Mouse (Mus musculus) embryonic stem cell, embryonic (primary cell): ENCODE measurements around the gene Tank.

Experiments used
- CTCF ChIA-PET, 4 experiments: fragments of 300-600 bp in 2 of 4; fragments of 350-600 bp in 2 of 4; sonication (Branson Sonifier 250); formaldehyde crosslinking; loops; one replicate each; lab custom pipeline; 2022; ENCODE audit warnings: inconsistent platforms in 2 of 4; lab: Charles Lee
- POLR2A ChIA-PET, 4 experiments: fragments of 300-600 bp in 2 of 4; fragments of 350-600 bp in 2 of 4; sonication (Branson Sonifier 250); formaldehyde crosslinking; loops; one replicate each; lab custom pipeline; 2022; ENCODE audit warnings: antibody characterized with exemption in 4 of 4, inconsistent platforms in 1 of 4; lab: Charles Lee

Gene Tank

GRCm38 (mm10) chr2:61576928-61577695, 1.3 kb upstream of the Tank start:
- POLR2A ChIA-PET: interaction anchor here in 2 of 4 experiments (0.6 to 2.3 kb wide), 2 partner anchors 16 to 80 kb away, joined by 3 to 8 read pairs; no protein-coding TSS in a partner anchor
- CTCF ChIA-PET: interaction anchor here in 1 of 4 experiments (1.1 kb wide), 1 partner anchor 752 kb away, joined by 3 read pairs; no protein-coding TSS in a partner anchor

- ChIA-PET POLR2A (interaction anchor here (0.7 to 2.5 kb wide), 4 partner anchors 15 to 624 kb away, joined by 4 to 14 read pairs (median 7); no protein-coding TSS in a partner anchor), CTCF (interaction anchor here in 1 of 4 experiments (1.1 kb wide), 1 partner anchor 753 kb away, joined by 3 read pairs; no protein-coding TSS in a partner anchor)
Measured at GRCm38 (mm10) chr2:61577696-61578062, 706 bp upstream of the Tank start.

DNA sequence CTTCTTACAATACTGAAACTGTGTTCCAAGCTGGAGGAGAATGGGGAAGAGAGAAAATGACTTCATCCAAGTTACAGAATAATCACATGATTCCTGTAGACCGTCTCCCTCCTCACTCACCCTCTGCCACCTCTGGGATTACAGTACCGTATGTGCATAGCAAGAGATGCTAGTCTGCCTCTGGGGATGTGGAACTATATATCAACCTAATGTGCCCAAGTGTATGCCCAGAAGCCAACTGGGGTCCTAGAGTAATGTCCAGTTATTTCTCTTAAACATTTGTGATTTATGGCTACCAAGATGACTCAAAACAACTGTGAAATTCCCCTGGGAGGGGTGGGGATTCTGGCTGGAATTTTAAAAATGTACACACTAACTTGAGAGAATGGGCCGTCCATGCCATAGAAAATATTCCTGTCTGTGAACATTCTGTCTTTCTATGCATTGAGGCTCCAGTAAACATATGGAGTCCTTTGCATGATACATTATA, 1.2 kb downstream of the Tank start:
- ChIA-PET CTCF (no interaction called here), POLR2A (interaction anchor here in 2 of 4 experiments (2.3 to 2.5 kb wide), 2 partner anchors 13 to 14 kb away, joined by 8 to 14 read pairs; no protein-coding TSS in a partner anchor)

GRCm38 (mm10) chr2:61580091-61580490, 1.7 kb downstream of the Tank start:
- ChIA-PET CTCF (no interaction called here), POLR2A (interaction anchor here in 1 of 4 experiments (2.5 kb wide), 1 partner anchor 13 kb away, joined by 14 read pairs; no protein-coding TSS in a partner anchor)

- CTCF ChIA-PET: no interaction called here
- POLR2A ChIA-PET: interaction anchor here in 1 of 4 experiments (0.6 kb wide), 1 partner anchor 466 kb away, joined by 3 read pairs; no protein-coding TSS in a partner anchor
Measured at GRCm38 (mm10) chr2:61580555-61581080, 2.2 kb downstream of the Tank start.

DNA sequence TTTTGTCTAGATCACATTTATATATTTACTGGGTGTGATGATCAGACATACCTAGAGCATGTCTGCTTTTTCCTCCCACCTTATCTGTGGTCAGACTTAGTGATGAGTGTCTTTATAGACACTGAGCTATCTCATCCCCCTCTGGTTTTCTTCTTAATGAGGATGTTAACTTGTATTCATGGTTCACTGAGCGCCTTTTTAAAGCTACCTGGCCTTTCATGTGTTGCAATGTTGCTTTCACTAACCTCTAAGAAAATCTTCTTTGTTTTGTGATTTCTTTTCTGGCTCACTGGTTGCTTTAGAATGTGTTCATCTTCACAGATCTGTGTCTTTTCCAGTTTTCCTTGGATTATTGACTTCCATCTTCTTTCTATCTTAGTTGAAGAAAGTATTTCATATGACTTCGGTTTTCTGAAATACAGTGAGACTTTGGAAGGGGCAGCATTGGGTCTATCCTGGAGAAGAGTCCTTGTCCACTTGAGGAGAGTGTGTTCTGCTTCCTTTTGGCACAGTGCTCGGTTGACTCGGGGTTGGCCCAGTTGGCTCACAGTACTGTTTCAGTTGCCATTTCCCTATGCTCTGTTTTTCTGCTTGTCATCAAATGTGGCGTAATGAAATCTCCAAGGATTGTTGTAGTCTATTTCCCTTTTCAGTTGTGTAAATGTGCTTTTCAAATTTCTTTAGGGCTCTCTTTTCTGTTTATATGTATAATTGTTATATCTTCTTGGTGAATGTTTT, 4.4 kb downstream of the Tank start:
- POLR2A ChIA-PET: interaction anchor here in 2 of 4 experiments (1.0 to 2.5 kb wide), 2 partner anchors 10 kb away, joined by 3 to 8 read pairs; no protein-coding TSS in a partner anchor
- CTCF ChIA-PET: no interaction called here

GRCm38 (mm10) chr2:61585447-61585846, 7.1 kb downstream of the Tank start:
- ChIA-PET POLR2A (no interaction called here), CTCF (no interaction called here)

GRCm38 (mm10) chr2:61586166-61586565, 7.8 kb downstream of the Tank start:
- ChIA-PET CTCF (no interaction called here), POLR2A (no interaction called here)

GRCm38 (mm10) chr2:61590751-61591150, 12.4 kb downstream of the Tank start:
- ChIA-PET POLR2A (no interaction called here), CTCF (no interaction called here)

GRCm38 (mm10) chr2:61592095-61592494, 13.7 kb downstream of the Tank start:
- ChIA-PET POLR2A (interaction anchor here in 2 of 4 experiments (1.0 to 2.0 kb wide), 6 partner anchors 10 to 120 kb away, joined by 3 to 8 read pairs (median 6); partner anchors contain the start of gene Psmd14 (in 2 of the 2)), CTCF (interaction anchor here in 1 of 4 experiments (1.1 kb wide), 1 partner anchor 76 kb away, joined by 3 read pairs; no protein-coding TSS in a partner anchor)

GRCm38 (mm10) chr2:61592699-61593029, 14.3 kb downstream of the Tank start:
- POLR2A ChIA-PET: interaction anchor here in 3 of 4 experiments (0.5 to 2.0 kb wide), 32 partner anchors 8 to 1210 kb away, joined by 3 to 14 read pairs (median 4); partner anchors contain the start of genes Psmd14 (in 3 of the 3), Tank (in 3 of the 3) and Ly75 (in 1 of the 3)

DNA sequence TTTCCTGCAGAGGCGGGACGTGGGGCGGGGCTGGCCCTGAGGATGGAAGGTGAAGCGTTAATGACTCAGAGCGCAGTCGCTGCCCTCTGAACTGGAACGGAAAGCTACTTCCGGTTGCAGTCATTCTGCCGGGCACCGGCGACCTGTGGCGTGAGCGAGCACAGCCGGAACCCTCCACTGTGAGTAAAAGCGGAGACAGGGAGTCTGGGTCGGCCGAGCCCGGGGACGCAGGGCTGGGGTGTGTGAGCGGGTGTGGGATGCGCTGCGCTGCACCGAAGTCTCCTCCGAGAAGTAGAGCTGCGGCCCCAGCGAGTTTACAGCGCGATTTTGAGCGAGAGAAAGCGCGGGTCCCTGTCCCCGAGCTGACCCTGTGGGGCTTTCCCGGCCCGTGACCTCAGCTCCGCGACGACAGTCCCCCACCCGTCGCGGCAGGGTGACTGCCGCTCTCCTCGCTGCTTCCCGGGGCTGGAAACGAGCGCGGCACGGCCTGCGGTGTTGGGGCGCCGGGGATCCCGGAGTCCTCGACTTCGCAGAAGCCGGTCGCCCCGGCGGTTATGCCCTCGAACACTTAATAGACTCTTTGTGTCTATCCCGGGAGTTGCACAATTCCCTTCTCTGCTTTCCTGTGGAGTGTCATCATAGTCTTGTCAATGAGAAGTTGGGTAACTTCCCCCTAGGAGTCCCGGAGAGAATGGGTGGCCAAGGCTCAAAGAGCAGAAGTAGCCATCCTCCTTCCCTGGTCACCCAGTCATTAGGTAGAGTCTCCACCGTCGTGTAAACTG, 14.8 kb downstream of the Tank start:
- ChIA-PET POLR2A (interaction anchor here in 3 of 4 experiments (0.5 to 2.0 kb wide), 33 partner anchors 9 to 1210 kb away, joined by 3 to 14 read pairs (median 4); partner anchors contain the start of genes Psmd14 (in 3 of the 3), Tank (in 3 of the 3) and Ly75 (in 1 of the 3)), CTCF (interaction anchor here in 3 of 4 experiments (0.6 to 1.1 kb wide), 5 partner anchors 31 to 1035 kb away, joined by 3 to 4 read pairs (median 3); no protein-coding TSS in a partner anchor)

More at GRCm38 (mm10) chr2:61592699-61593029, 14.3 kb downstream of the Tank start:
- CTCF ChIA-PET: interaction anchor here in 3 of 4 experiments (0.6 to 1.1 kb wide), 5 partner anchors 31 to 1035 kb away, joined by 3 to 4 read pairs (median 3); no protein-coding TSS in a partner anchor

DNA sequence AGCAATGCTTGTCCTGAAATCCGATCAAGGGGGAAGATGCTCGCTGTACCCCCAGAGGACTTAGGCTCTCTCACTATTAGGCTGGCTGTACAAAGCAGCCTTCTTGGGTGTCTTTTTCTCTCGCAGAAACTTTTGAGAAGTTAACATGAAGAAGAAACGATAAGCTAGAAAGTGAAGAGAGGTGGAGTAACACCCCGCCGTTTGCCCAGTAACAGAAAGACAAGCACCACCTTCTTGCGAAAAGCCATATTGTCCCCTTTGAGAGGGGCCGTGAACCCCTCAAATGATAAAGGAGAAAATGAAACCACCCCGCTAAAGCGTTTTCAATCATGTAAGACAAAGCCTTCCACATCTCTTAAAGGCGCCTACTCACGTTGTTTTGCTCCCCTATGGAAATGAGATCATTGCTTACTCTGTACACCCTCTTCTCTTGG, 15.5 kb downstream of the Tank start:
- ChIA-PET CTCF (no interaction called here), POLR2A (interaction anchor here in 3 of 4 experiments (1.3 to 2.0 kb wide), 7 partner anchors 15 to 118 kb away, joined by 3 to 14 read pairs (median 7); partner anchors contain the start of genes Psmd14 (in 2 of the 3) and Tank (in 2 of the 3))

DNA sequence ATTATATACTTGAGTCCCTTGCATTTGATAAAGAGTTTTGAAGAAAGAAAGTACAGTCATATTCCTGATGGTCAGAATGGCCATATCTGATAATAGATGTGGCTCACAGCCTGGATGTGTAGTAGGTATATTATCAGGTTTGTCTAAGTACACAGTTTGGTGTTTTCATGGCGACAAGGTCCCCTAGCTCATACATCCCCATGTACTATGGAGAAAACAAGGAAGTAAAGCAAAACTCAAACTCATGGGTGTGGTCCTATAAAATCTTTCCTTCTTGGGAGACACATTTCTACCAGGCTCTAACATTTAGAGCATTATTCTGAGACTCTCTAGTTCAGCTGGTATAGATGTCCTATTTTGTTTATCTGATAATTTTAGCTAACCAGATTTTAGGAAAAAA, 21.3 kb downstream of the Tank start:
- CTCF ChIA-PET: no interaction called here
- POLR2A ChIA-PET: interaction anchor here in 1 of 4 experiments (1.1 kb wide), 1 partner anchor 14 kb away, joined by 3 read pairs; no protein-coding TSS in a partner anchor

DNA sequence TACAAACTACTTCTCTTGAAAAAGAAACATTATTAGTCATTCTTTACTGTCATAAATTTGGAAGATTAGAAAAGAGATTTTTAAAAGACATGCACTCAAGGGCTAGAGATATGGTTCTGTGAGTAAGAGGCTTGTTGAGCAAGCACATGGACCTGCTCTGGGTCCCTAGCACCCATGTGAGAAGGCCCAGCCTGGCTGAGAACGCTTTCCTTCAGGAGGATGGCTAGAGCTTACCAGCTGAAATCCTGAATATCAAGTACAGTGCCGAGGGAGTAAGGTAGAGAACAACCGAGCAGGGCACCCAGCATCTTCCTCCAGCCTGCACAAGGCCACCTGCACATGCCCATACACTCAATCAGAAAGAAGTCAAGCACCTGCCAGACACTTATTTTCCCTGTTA, 25.1 kb downstream of the Tank start:
- ChIA-PET POLR2A (interaction anchor here in 2 of 4 experiments (1.4 to 1.6 kb wide), 2 partner anchors 10 to 11 kb away, joined by 6 to 7 read pairs; no protein-coding TSS in a partner anchor), CTCF (no interaction called here)

- ChIA-PET POLR2A (interaction anchor here in 1 of 4 experiments (1.0 kb wide), 1 partner anchor 14 kb away, joined by 3 read pairs; no protein-coding TSS in a partner anchor), CTCF (no interaction called here)
Measured at GRCm38 (mm10) chr2:61606942-61607341, 28.6 kb downstream of the Tank start.

DNA sequence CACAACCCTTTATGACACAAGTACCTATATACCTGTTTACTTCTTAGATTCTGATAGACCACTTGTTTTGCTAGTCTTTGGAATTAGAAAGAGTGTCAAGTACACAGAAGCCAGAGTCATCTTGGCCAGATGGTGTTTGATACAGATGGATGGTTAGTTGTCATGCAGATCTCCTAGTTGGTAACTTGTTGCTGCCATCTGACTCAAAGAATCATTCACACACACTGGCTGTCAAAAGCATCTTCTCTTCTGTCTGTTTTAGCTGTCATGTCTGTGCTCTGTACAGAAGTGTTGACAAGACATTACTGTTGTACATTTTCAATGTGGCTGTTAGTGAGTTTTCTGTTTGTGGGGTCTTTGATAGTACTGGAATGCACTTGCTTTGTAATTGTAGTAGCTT, 45.6 kb downstream of the Tank start:
- ChIA-PET POLR2A (no interaction called here), CTCF (no interaction called here)
